Mouse (Mus musculus): ENCODE measurements around the gene Gjd3. TPM values are rescaled to one million over a fixed set of nuclear protein-coding genes. Genes with fewer than 3 reads are reported as not detected.
A peak's percentile ranks its signal among the peaks of the same experiment; 100 is the strongest.

Gjd3 gene
- polyA plus RNA-seq, 1 experiment, result not detected

DNA sequence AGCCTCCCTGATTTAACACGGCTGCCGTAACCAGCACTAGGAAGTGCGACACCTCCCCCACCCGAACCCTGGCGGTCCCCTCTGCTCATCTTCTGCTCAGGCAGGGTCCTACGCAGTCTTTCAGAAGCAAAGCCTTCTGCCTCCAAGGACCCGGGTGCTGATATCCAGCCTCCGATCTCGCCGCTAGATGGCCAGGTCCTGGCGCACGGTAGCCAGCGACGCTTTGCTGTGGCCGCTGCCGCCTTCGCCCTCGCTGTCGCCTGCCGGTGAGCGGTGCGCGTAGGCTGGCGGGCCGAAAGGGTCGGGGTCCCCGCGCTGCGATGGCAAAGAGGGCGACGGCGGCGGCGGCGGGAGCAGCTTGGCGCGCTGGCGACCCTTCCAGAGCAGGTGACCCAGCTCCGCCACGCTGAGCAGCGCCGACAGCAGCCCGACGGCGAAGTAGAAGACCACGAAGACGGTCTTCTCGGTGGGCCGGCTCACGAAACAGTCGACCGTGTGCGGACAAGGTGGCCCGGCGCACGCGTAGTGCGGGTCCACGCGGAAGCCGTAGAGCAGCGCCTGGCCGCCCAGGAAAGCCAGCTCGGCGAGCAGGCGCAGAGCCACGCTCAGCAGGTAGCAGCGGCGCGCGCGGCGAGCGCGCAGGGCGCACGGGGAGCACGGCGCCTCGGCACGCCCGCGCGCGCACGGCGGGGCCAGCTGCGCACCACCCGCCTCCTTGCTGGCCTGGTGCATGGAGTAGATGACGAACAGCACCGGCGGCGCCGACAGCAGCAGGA, 631 bp downstream of the Gjd3 start:
- no peaks in the 10 kb centered on the region for H3K4me1 ChIP-seq (ENCODE audit: control insufficient read depth, insufficient read depth, low read length)
- H3K27ac ChIP-seq (ENCODE audit: insufficient read depth, low read length), result no peak overlapping the region
- H3K4me3 ChIP-seq (ENCODE audit: insufficient read depth, low read length), result peak overlapping the region; percentile 44
- peak; percentile 78; the same call in 1 of the 2 replicates for TF ChIP-seq CTCF (IDR thresholded peaks at IDR 0.05; ENCODE audit: borderline replicate concordance, insufficient read depth, low read length)
- TF ChIP-seq POLR2A (IDR thresholded peaks at IDR 0.05; ENCODE audit: low read depth, low read length), result no peak

DNA sequence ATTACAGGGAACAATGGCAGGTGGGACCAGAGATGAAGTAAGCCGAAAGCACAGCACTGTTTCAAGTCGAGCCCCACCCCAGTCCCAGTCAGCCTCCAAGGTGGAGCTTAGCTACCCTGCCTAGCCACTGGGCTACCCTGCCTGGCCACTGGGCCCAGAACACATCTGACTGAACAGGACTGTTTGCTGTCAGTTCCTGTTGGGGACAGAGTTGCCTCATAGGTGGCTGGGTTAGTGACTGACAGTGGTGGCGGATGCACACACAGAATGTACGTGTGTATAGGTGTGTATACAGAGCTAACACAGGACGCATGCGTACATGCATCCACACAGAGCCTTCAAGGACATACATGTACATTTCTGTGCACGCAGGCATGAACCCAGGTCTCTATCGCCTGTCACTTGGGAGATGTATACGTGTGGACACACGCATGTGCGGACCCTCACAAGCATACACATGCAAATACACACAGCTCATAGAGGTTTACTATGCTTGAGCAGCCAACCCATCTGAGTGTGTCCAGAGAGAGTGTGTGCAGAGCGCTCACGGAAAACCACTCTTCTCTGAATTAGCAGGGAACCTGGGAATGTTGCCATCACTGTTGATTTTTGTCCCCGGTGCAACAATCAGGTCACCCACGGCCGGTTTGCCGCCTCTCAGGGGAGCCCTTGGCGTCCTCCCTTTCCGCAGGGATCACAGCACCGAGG, 1.4 kb downstream of the Gjd3 start:
- Histone ChIP-seq H3K4me3 (ENCODE audit: insufficient read depth, low read length) (peak overlapping the region; percentile 44), H3K27ac (ENCODE audit: insufficient read depth, low read length) (no peak overlapping the region), H3K4me1 (ENCODE audit: control insufficient read depth, insufficient read depth, low read length) (no peaks in the 10 kb centered on the region)
- no peak for TF ChIP-seq CTCF (IDR thresholded peaks at IDR 0.05; ENCODE audit: borderline replicate concordance, insufficient read depth, low read length)
- TF ChIP-seq POLR2A (IDR thresholded peaks at IDR 0.05; ENCODE audit: low read depth, low read length), result no peak

DNA sequence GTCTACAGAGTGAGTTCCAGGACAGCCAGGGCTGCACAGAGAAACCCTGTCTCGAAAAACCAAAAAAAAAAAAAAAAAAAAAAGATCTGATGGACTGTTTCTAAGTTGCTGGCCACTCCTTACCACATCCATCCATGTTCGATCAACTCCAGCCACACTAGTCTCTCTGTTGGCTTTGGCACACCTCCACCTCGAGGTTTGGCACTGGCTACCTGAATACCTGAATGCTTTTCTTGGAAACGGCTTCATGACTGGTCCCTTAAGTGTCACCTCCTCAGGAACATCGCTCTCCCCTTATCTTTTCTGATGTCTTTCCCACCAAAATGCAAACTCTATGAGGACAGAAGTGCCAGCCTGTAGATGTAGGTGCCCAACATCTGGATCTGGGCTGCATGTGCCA, 3.5 kb downstream of the Gjd3 start:
- H3K27ac ChIP-seq (ENCODE audit: insufficient read depth, low read length), result no peak overlapping the region

DNA sequence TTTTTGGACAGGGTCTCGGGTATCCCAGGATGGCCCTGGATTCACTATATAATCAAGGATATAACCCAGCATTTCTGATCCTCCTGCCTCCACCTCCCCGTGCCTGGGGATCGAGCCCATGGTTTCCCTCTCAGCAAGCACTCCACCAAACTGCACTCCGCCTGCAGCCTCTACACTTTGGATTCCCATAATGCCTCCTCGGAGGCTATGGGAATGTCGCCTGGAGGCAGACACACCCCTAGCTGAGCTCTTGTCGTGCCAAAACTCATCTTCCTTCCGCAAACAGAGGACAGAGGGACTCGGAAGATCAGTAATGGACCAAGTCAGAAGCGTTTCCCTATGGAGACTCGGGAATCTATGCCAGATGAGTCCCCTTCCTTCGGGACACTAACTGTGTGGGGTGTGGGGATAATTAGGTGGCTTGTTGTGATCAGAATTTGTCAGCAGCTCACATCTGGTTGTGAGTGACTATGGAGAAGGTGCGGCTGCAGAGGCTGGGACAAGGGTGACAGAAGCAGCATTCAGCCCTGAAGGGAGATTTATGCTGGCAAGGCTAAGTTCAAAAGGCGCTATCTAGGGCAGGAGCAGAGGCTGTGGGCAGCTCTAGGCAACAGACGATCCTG, 4.2 kb downstream of the Gjd3 start:
- Histone ChIP-seq H3K27ac (ENCODE audit: insufficient read depth, low read length) (no peak overlapping the region), H3K4me1 (ENCODE audit: control insufficient read depth, insufficient read depth, low read length) (no peaks in the 10 kb centered on the region), H3K4me3 (ENCODE audit: insufficient read depth, low read length) (no peak overlapping the region)
- no peak for TF ChIP-seq POLR2A (IDR thresholded peaks at IDR 0.05; ENCODE audit: low read depth, low read length)
- no peak for TF ChIP-seq CTCF (IDR thresholded peaks at IDR 0.05; ENCODE audit: borderline replicate concordance, insufficient read depth, low read length)

More for the DNA sequence above, 3.5 kb downstream of the Gjd3 start:
- Histone ChIP-seq H3K4me3 (ENCODE audit: insufficient read depth, low read length) (no peak overlapping the region), H3K4me1 (ENCODE audit: control insufficient read depth, insufficient read depth, low read length) (no peaks in the 10 kb centered on the region)
- TF ChIP-seq CTCF (IDR thresholded peaks at IDR 0.05; ENCODE audit: borderline replicate concordance, insufficient read depth, low read length) (no peak), POLR2A (IDR thresholded peaks at IDR 0.05; ENCODE audit: low read depth, low read length) (no peak)

DNA sequence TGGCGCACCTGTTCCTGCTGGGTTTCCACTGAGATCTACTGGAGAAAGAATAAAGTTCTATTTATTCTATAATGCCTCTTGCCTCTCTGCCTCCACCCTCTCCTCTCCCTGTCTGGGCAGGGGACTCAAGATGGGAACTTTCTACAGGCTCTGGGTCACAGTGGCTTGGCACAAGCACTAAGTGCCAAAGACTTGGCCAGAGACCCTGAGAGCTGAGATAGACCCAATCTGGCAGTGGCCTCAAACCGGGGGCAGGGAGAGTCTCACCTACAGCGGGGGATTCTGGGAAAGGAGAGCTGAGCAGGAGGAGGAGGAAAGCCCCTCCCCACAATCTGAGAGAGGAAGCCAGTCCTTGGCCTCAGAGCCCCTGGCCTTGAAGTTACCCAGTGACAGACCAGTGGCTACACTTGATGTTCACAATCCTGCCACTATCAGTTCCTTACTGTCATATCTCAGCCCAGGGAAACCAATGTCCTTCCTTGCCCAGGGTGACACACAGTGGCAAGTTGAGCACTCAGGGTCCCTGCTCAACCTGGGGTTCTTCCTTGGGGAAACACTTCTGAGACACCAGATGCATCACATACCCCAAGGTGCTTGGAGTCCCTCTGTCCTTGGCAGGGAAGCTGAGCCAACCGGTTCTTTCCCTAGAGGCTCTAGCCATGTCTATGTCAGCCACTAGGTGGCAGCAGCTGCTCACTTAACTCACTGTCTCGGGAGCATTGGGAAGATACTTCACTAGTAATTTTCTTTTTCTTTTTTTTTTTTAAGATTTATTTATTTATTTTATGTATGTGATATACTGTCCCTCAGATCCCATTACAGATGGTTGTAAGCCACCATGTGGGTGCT, 7.7 kb downstream of the Gjd3 start:
- Histone ChIP-seq H3K4me1 (ENCODE audit: control insufficient read depth, insufficient read depth, low read length) (peaks cover 9% of the 10 kb centered on the region; the same call in 1 of the 2 replicates), H3K4me3 (ENCODE audit: insufficient read depth, low read length) (no peak overlapping the region), H3K27ac (ENCODE audit: insufficient read depth, low read length) (no peak overlapping the region)
- TF ChIP-seq CTCF (IDR thresholded peaks at IDR 0.05; ENCODE audit: borderline replicate concordance, insufficient read depth, low read length) (peak; percentile 46; the same call in 1 of the 2 replicates), POLR2A (IDR thresholded peaks at IDR 0.05; ENCODE audit: low read depth, low read length) (no peak)

DNA sequence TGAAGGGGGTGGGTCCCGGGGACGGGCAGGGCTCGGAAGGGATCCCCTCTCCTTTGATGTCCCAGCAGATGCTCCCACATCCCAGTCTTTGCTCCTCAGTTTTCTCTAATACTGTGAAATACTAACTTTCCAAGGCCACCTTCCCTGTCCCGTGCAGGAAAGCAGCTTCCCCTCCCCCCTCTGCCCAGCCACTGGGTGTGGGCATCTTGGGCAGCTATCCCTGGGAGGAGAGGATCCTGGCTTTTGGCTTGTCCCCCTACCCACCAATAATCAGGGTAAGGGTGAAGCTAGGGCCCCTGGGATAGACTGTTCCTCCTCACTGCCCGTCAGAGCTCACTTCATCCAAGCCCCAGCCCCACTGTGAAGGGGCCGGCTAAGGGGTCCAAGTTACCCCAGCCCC, 8.6 kb downstream of the Gjd3 start:
- Histone ChIP-seq H3K27ac (ENCODE audit: insufficient read depth, low read length) (no peak overlapping the region), H3K4me3 (ENCODE audit: insufficient read depth, low read length) (no peak overlapping the region), H3K4me1 (ENCODE audit: control insufficient read depth, insufficient read depth, low read length) (peaks cover 15% of the 10 kb centered on the region)
- TF ChIP-seq CTCF (IDR thresholded peaks at IDR 0.05; ENCODE audit: borderline replicate concordance, insufficient read depth, low read length), result no peak
- no peak for TF ChIP-seq POLR2A (IDR thresholded peaks at IDR 0.05; ENCODE audit: low read depth, low read length)

DNA sequence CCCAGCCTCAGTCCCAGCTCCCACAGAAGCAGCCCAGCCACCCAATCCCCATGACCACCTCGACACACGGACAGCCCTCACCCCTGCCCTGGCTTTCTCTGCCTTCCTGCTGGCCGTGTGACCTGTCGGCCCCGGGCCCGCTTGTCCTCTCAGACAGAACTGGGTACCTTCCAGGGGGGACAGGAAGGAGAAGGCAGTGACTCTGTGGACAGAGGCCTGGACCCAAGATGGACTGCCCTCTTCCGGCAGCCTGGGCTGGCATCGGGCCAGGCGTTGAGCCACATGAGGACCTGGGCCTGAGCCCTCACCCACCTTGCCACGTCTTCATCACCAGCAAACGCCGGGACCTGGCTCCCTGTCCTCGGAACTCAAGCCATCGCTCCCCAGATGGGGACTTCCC, 9.2 kb downstream of the Gjd3 start:
- H3K27ac ChIP-seq (ENCODE audit: insufficient read depth, low read length), result no peak overlapping the region
- peaks cover 20% of the 10 kb centered on the region for H3K4me1 ChIP-seq (ENCODE audit: control insufficient read depth, insufficient read depth, low read length)
- TF ChIP-seq CTCF (IDR thresholded peaks at IDR 0.05; ENCODE audit: borderline replicate concordance, insufficient read depth, low read length) (no peak), POLR2A (IDR thresholded peaks at IDR 0.05; ENCODE audit: low read depth, low read length) (no peak)
- H3K4me3 ChIP-seq (ENCODE audit: insufficient read depth, low read length), result no peak overlapping the region

DNA sequence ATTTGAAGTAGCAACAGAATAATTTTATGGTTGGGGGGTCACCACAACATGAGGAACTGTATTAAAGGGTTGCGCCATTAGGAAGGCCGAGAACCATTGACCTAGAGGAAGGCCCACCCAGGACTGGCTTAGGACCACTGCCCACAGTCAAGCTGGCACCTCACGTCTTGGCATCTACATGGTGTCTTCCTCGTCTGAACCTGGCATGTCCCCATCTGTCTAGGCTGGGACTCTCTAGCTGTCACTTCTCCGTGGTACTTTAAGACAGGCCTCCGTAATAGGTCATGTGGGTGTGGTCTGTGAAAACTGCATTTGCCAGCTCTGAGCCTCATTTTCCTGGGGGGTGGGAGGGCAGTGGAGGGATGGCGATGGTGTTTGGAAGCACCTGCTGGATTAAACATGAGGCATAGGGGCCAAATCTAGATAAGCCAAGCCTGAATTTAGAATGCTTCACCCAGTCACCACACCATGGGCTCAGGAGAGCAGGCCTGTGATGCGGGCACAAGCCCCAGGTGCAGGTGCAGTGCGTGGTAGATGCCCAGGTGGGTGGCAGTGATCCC, 9.9 kb downstream of the Gjd3 start:
- Histone ChIP-seq H3K4me3 (ENCODE audit: insufficient read depth, low read length) (no peak overlapping the region), H3K27ac (ENCODE audit: insufficient read depth, low read length) (no peak overlapping the region), H3K4me1 (ENCODE audit: control insufficient read depth, insufficient read depth, low read length) (peaks cover 27% of the 10 kb centered on the region)
- TF ChIP-seq POLR2A (IDR thresholded peaks at IDR 0.05; ENCODE audit: low read depth, low read length) (no peak), CTCF (IDR thresholded peaks at IDR 0.05; ENCODE audit: borderline replicate concordance, insufficient read depth, low read length) (no peak)

DNA sequence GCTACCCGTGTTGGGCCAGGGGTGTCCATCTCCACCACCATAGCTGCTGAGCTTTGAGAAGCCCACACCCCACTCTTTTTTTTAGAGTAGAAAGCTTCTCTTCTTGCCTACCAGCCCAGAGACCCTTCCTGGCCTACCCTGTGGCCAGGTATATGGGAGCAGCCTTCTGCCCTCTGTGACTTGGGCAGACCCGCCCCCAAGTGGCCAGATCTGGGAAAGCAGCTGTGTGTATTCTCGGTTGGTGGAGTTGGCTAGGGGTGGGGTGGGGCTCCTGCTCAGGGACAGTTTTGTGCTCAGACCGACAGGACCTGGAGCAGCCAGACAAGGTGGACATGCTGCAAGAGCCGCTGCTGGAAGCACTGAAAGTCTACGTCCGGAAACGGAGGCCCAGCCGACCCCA, 10.6 kb downstream of the Gjd3 start:
- H3K4me1 ChIP-seq (ENCODE audit: control insufficient read depth, insufficient read depth, low read length), result peaks cover 29% of the 10 kb centered on the region
- H3K4me3 ChIP-seq (ENCODE audit: insufficient read depth, low read length), result no peak overlapping the region
- TF ChIP-seq POLR2A (IDR thresholded peaks at IDR 0.05; ENCODE audit: low read depth, low read length) (no peak), CTCF (IDR thresholded peaks at IDR 0.05; ENCODE audit: borderline replicate concordance, insufficient read depth, low read length) (peak; percentile 68)
- no peak overlapping the region for H3K27ac ChIP-seq (ENCODE audit: insufficient read depth, low read length)

Measured in embryonic fibroblast, embryonic 13.5 days (primary cell).